Mouse (Mus musculus): ENCODE measurements around the gene Rnf135.
"Not testable (repeated sequence)": the region's sequence is repeated elsewhere in the genome, so short reads cannot be mapped to it uniquely, and the experiment has no call there.

Gene Rnf135

DNA sequence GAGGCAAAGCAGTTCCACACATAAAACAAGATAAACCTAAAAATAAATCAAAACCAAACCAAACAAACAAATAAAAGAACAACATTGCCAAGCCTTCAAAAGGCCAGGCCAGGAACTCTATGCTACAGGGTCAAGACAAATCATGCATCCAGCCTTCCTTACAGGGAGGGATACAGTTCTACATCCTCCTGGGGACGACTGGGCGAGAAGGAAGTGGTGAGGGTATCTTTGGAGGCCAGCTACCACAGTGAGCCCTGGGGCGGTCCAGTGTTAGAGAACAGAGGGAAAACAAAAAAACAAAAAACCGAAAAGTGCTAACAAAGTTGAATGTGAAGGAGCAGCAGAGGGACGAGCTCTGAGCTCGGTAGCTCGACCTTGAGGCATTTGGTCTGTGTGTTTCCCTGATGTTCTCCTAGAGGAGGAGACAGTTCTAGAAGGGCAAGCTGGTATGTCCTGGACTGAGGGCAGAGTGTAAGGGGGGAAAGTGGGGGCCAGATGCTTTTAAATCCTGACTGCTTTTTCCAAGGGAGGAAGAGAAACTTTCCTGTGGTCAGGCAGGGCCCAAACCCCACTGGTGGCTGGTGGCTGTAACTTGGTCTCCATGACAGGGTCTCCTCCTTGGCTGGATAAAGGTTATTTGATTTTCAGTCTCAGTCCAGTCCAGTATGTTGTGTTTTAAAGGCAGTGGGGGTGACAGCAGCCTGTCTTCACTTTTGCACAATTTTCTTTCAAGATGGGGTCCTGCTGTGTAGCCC is 20.1 kb upstream of the Rnf135 start:
- no peak for DNase-seq

DNA sequence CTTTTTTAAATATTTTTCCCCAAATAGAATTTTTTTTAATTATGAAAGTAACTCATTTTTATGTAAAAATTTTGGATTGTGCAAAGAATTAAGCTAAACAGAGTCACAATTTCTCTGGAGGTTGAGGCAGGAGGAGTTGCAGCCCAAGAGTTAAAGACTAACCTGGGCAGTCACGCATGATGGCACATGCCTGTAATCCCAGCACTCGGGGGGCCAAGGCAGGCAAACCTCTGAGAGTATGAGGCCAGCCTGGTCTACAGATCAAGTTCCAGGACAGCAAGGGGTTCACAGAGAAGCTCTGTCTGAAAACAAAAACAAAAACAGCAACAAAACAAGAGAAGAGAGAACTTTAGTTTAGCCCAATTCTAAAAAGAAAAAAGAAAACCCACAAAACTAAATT is 19.4 kb upstream of the Rnf135 start:
- DNase-seq = no peak

DNA sequence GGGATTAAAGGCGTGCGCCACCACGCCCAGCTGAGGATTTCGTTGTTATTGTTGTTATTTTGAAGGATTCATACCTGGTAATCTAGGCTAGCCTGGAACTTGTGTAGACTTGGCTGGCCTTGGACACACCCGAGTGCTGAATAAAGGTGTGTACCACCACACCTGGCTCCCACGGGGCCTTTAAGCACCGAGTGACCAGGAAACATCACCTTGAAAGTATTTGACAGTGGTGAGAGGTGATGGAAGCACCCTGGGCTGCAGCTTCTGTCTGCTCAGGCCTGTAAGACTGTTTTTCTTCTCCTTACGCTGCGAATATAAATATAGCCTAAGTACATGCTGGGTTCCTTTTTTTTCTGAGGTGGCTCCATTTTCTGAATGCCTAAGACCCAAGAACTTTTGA is 15.5 kb upstream of the Rnf135 start:
- no peak for DNase-seq

DNA sequence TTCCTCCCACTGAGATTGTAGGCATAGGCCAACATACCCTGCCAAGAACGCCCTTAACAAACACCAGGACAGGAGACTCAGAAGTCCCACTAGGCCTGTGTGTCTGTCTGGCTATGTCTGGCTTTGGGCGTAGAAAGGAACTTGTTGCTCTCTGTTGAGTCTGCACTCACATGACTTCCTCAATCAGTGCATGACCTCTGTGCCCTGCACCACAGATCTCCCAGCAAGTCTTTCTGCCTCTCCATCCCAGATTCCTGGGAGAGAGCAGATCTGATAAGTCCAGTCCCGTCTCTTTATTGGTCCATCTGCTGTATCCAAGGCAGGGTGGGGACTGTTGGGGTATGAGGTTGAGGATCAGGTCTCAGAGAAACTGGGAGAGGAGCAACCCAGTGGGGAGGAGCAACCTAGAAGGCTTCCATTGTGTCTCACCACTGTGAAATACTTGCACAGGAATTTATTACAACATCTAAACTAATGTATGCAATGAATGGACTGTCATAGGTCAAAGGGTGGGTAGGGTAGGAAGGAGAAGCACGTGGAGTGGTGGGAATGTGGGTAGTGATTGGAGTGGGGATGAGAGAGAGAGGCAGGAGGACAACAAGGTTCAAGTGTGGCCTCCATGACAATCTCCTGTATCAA is 14.9 kb upstream of the Rnf135 start:
- no peak for DNase-seq

DNA sequence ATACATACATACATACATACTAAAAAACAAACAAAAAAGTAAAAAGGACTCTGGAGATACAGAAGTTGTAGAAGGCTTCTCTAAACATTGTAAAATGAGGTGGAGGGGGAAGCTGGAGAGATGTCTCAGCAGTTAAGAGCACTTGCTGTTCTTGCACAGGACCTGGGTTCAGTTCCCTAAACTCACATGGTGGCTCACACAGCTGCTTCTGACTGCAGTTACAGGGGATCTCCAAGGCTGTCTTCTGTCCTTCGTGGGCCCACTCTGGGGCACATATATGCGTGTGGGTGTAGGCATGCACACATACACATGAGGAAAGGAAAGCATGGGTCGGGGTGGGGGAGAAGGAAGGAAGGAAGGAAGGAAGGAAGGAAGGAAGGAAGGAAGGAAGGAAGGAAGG is 14.0 kb upstream of the Rnf135 start:
- no peak for DNase-seq

DNA sequence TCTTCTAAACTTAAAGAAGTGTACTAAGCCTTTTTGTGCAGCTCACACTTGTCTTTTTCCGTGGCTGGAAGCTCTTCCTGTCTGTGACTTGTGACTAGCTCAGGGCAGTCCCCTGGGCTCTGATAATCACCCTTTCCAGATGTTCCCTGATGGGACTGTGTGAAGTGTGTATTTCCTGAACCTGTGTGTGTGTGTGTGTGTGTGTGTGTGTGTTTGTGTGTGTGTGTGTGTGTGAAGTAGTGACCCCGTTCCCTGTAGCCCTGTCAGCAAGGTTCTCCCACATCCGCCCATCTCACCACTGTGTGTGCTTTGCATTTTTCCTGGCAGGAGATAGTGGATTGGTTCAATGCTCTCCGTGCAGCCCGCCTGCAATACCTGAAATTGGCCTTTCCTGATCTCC is 13.3 kb upstream of the Rnf135 start:
- no peak for DNase-seq

DNA sequence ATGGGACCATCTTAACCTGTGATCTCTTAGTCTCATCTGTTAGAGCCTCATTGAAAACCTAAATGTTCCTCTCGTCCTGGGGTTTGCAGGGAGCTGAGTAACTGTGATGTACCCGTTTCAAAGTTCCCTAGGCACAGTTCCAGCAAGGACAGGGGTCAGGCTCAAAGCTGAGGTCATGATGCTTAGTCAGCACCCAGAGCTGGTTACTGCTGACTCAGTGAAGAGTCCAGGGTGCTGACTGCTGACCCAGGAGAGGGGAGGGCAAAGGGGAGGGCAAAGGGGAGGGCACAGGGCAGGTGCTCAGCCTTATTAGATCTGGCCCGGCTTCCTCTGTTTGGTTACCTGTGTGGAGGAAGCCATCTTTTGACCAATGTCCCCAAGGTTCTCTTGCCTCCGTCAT is 11.8 kb upstream of the Rnf135 start:
- no peak for DNase-seq

DNA sequence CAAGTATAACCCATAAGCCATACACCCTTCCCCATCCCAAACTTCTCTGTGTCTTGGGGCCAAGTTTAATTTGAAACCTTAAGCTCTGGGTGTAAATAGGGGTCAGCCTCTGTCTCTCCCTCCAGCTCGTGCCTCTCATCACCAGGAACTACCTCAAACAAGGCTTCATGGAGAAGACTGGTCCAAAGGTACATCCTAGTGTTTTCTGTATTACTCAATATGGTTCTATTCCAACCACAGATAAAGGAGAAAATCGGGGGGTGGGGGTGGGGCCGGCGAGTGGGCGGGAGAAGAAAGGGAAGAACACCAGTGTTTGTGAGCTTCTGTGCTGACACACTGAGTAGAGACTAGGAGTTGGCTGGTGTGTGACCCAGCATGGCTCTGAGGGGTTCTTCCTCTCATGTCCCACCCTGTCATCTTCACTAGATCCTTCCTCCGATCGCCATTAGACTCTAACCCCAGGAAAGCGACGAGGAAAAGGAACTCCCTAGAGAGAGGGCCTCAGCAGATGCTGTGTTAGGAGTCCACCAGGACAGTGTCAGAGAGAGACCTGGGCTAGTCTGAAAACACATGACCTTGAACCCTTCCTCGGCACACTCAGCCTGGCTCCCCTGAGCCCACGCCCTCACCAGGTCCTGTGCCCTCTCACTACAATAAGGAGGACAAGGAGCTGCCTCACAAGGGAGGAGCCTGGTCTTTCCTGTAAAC is 9.5 kb upstream of the Rnf135 start:
- no peak for DNase-seq

DNA sequence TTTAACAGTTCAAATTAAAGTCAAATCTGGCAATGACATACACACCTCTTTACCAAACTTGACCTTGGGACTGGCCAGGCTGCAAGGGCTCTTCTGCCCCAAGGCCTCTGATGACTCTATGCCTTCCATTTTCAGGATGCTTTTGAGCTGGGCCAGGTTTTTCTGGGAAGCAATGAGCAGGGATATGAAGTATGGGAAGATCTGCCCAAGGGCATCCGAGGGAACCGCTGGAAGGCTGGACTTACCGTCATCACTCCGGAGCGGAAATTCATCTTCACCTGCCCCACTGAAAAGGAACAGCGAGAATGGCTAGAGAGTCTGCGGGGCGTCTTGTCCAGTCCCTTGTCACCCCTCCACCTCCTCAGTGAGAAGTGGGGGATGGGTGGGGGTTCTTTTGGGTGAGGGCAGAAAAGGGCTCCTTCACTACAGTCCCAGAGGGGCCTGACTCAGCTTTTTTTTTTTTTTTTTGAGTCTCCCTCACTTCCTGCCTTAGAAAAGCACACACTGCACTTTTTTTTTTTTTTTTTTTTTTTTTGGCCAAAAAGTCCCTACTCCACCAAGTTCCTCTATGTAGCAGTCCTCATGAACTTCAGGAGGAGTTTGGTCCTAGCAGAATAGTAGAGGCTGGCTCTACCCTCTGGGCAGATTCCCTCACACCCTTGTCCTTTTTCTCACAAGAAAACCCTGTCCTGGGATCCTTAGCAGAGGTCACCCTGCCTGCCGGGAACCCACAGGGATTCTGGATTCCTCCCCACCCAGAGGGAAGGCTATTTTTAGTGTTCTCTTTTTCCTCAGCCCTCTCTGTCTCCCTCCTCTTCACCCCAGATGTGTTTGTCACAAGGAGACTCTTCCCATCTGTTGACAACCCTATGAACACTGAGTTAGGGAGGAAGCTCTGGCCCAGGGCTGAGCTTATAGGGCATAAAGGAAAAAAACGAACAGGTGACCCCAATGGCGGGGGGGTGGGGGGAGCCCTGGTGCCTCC is 6.4 kb upstream of the Rnf135 start:
- DNase-seq = no peak

DNA sequence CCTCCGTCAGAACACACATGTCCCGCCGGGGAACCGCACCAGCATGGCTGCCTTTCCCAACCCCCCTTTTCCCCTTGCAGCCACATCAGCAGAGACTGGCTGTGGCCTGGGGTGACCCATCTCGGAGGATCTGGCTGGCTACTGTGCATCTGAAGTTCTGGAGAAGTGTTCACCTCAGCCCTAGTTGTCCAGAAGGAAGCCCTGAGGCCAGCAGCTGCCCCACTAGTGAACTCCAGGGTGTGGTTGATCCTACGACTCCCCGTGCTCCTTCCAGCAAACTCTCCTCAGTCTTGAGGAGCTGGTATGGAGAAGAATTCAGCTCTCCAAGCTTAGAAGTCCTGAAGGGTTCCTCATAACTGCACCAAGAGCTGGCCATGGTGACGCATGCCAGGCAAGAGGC is 5.3 kb upstream of the Rnf135 start:
- DNase-seq = no peak

DNA sequence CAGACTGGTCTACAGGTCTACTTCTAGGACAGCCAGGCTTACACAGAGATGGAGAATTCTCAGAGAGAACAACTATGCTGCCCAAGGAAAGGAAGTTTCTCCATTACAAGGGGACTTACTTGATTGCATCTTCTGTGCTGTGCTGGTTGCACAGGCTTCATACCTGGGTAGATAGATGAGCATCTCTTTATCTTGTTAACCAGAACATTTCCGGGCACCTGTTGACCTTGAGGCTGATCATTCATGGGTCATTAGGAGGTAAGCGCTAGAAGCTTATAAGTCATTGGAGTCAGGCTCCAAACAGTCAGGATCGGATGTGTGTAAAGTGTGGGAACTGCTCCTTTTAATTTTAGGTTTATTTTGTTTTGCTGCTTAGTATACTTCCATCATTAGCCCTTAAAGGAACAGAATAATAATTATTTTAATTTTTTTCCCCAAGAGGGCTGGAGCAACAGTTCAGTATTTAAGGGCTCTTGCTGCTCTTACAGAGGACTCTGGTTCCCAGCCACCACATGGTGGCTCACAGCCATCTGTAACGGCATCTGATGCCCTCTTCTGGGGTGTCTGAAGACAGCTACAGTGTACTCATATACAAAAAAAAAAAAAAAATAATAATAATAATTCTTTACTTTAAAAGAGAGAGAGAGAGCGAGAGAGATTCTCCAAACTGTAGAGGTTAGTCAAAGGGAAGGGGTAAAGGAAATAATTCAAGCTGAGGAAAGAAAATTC is 2.5 kb upstream of the Rnf135 start:
- no peak for DNase-seq

DNA sequence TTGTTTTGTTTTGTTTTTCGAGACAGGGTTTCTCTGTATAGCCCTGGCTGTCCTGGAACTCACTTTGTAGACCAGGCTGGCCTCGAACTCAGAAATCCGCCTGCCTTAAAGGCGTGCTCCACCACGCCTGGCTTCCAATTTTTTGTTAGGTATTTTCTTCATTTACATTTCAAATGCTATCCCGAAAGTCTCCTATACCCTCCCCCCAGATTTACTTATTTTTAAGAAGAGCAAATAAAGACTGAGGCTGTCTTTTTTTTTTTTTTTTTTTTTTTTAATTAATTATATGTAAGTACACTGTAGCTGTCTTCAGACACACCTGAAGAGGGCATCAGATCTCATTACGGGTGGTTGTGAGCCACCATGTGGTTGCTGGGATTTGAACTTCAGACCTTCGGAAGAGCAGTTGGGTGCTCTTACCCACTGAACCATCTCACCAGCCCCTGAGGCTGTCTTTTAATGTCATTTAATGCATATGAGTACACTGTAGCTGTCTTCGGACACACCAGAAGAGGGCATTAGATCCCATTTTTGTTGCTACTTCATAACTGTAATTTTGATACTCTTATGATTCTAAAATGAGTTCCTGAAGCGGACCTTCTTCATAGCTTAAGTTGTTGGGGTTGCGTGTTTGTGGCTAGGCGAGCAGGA is 472 bp upstream of the Rnf135 start:
- DNase-seq = not testable (repeated sequence)

DNA sequence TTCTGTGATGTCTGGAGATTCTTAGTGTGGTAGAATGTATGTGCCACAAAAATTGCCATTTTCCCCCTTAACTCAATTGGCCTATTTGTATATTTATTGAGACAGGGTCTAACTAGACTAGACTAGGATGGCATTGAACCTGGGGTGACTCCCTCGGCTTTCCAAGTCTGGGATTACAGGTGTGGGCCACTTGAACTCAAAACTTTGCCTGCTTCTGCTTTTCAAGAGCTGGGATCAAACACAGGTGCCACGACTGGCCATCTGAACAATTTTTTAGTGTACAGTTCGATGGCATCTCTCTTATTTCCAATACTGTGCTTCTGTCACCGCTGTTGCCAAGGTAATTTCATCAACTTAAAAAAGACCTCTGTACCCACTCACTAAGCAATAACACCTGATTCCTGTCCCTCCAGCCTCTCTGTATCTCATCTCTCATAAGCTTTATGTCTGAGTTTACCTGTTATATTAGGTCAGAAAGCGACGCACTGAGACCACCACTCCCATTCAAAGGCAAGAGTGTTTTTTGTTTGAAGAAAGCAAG is 950 bp downstream of the Rnf135 start:
- no peak for DNase-seq

DNA sequence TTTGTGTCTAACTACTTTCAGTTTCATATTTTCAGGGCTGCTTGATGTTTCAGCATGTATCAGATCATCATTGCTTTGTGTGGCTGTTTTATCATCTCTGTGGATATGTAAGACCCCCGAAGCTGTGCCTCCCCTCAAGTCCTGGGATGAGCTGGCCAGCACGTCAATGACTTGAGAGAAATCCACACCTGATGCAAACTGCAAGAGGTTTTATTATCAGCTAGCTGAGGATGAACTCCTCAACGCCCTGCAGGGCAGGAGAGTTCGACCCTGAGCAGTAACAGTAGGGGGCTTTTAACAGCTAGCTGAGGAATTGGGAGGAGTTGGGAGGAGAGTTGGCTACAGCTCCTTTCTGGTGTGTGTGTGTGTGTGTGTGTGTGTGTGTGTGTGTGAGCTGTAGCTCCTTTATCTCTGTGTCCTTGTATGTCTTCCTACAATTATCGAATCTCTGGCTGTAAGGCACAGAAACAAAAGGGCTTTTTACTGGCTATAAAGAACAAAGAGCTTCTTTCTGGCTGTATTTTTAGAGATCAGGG is 1.9 kb downstream of the Rnf135 start:
- DNase-seq = not testable (repeated sequence)

DNA sequence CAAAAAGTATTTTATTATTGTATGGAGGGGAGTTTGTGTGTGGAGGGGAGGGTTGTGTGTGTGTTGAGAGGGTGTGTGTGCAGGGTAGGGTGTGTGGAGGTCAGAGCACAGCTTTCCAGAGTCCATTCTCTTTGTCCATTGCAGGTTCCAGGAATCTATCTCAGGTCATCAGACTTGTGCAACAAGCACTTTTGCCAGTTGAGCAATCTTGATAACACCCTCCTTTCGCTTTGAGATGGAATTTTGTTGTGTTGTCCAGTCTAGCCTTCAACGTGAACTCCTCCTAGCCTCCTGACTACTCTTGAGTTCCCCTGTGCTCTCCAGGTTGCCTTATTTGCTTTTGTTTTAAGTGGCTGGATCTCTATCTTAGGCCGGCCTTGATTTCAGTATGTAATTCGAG is 6.6 kb downstream of the Rnf135 start:
- no peak for DNase-seq

DNA sequence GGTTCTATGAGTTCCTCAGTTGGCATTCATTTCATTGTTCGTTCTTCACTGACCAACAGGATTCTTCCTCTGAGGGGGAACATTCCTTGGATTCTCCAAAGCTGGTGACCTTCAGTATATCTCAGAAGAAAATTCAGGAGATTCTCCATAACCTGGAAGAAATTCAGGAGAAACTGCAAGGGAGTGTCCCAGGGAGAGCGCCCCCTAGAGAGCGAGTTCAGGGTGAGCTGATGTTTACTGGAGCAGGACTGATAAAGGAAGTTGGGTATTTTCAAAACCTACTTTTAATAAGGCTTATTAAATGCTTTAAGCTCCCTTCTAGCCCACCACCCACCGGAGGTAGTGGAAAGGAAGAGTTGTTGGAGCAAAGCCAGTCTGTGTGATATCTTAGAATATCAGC is 10.2 kb downstream of the Rnf135 start:
- no peak for DNase-seq

DNA sequence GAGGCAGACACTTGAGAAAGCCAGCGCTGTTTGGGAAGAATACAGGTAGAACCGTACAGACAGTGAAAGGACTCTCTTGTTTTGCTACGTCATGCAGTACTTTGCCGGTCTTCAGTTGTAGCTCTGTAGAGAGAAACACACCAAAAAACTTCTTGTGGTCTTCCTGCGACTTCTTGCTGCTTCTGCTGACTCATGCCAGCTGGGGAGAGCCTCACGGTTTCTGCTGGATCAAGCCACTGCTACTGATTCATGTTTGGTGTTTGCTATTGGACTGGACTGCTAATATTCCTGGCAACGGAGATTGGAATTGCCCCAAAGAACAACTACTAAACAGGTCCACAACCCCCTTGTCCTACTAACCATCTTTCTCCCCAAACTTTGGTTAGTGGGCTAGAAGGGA is 12.7 kb downstream of the Rnf135 start:
- no peak for DNase-seq

DNA sequence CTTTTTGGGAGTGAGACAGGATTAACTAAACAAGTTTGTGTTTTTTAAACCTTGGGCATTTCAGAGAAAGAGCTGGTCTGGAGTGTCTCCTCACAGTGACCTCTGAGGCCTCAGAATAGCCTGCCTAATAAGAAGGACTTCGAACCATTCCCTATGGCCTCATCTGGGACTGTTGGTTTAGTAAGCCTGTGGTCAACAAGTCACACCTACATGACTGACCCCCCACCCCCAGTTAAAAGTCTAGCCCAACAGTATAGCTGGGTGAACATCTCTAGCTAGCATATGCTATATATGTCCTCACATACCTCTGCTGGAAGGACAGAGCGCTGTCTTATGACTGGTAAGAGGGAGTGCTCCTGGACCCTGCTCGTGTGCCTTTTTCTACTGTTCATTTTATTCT is 15.7 kb downstream of the Rnf135 start:
- DNase-seq = no peak

DNA sequence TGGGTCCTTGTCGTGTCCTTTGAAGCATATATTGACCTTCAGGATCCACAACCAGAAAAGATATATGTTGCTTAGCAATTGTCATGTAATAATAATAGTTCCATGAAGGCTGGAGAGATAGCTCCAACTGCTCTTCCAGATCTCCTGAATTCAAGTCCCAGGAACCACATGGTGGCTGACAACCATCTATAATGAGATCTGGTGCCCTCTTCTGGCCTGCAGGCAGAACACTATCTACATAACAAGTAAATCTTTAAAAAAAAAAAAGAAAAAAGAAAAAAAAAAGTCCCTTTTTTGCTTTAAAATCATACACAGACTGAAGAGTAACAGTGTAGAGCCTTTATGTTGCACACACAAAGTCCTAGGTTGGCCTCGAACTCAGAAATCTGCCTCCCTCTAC is 16.1 kb downstream of the Rnf135 start:
- no peak for DNase-seq

DNA sequence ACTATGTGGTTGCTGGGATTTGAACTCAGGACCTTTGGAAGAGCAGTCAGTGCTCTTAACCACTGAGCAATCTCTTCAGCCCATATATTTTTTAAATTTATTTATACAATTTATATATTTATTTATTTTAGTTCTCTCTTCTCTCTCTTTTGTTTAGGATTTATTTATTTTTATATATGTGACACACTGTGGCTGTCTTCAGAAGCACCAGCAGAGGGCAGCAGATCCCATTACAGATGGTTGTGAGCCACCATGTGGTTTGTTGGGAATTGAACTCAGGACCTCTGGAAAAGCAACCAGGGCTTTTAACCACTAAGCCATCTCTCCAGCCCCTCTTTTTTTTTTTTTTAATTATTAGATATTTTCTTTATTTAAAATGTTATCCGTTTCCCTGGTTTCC is 16.7 kb downstream of the Rnf135 start:
- DNase-seq = no peak

DNA sequence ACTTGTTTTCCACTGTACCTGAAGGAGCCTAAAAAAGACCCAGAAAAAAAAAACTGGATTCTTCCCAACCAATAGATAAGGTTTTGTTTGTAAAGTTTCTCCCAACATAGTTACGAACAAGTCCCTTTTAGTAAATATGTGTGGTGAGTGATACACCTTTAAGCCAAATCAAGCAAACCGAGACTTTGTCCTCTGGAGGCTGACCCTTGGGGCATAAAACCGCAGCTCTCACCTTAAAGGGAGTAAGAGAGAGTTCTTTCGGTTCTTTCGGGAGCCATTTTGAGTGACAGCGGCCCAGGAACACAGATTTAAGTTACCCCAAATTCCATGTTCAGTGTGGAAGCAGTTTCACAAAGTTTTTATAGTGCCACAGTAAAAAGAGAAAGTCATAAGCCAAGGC is 18.6 kb downstream of the Rnf135 start:
- no peak for DNase-seq

All from cerebellum, adult 11 months (tissue).